Mouse (Mus musculus) c-Kit-positive CD71-positive TER-119-negative erythroid progenitor cells, embryonic 14.5 days (primary cell): ENCODE results near the gene Gm45140.
"Not testable (repeated sequence)": the region's sequence is repeated elsewhere in the genome, so short reads cannot be mapped to it uniquely, and the experiment has no call there.

Source experiments
- DNase-seq: peaks from one replicate; pipeline ENCODE4 v3.0.0-alpha.2; 2013; ENCODE audit warnings: low read depth

Gene Gm45140

DNA sequence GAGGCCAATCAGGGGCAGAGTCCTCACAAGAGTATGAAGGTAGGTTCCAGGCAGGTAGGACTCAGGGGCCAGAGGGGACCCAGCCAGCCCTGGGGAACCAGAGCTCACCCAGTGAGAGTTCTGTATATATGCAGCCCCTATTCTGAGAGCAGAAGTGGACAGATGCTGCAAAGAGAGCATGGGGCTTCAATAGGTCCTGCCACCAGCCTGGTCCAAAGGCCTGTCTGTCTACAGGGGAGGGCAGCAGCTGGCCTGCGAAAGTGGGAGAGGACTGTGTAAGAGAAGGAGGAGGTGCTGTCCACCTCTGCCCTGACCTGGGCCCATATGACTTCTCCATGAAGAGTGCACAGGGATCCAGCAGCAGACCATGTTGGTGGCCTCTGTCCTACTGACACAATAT lies 58.9 kb downstream of the Gm45140 start:
- DNase-seq, result no peak

DNA sequence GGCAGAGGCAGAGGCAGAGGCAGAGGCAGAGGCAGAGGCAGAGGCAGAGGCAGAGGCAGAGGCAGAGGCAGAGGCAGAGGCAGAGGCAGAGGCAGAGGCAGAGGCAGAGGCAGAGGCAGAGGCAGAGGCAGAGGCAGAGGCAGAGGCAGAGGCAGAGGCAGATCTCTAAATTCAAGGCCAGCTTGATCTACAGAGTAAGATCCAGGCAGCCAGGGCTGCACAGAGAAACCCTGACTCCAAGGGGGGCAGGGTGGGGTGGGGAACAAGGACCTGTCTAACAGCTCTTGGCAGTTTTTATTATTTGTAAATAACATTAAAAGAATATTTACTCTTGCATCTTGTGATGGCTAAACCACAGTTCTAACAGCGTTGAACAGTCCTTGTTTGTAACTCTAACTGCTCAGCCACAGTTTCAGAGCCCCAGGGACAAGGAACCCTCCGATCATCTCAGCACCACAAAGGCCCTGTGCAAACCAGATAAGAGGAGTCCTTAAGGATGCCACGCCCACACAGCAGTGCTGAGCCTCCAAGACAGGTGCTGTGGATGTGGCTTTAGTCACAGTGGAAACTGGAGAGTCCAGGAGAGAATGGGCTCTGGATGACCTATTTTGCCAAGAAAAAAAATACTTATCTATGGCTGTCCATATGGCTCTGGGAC lies 59.9 kb downstream of the Gm45140 start:
- DNase-seq, result peak; percentile 94

DNA sequence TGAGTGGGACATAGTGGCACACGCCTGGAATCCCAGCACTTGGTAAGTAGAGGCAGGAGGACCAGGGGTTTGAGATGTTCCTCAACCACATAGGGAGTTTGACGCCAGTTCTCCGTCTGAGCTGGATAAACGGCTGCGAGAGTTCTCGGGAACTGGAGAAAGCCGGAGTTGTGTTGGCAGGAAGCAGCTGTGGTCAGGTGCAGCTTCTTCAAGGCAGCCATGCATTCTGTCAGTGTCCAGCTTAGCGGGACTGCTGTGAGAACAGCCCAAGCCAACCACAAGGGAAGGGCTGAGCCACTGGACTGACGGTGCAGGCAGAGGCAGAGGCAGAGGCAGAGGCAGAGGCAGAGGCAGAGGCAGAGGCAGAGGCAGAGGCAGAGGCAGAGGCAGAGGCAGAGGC lies 60.7 kb downstream of the Gm45140 start:
- DNase-seq, result no peak

DNA sequence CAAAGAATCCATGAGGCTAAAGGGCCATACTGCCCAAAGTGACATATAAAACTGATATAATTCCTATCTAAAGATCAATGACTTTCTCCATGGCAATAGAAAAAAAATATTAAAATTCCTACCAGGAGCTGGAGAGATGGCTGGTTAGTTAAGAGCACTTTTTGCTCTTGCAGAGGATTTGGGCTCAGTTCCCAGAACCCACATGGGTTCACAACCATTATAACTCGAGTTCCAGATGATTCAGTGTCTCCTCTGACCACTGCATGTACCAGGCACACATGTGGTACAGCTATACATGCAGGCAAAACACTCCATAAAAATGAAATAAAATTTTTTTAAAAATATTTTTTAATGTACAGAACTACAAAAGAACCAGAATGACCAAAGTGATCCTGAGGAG lies 61.1 kb downstream of the Gm45140 start:
- no peak for DNase-seq

DNA sequence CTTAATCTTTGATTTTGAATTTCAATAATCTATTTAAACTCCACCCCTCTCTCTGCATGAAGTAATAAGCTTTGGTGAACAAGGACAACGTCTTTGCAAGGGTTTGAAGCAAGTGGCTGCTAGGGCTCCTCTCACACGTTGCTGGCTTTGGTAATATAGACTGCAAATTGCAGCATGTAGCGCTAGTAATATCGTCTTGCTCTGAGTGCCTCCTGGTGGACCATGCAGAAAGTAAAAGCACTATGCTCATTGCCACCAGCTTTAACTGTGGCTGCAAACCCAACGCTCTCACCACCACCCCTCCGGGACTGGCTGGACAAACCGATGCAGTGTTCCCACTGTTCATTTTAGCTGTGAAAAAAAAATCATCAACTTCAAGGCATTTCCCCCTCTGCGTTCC lies 65.0 kb downstream of the Gm45140 start:
- no peak for DNase-seq

DNA sequence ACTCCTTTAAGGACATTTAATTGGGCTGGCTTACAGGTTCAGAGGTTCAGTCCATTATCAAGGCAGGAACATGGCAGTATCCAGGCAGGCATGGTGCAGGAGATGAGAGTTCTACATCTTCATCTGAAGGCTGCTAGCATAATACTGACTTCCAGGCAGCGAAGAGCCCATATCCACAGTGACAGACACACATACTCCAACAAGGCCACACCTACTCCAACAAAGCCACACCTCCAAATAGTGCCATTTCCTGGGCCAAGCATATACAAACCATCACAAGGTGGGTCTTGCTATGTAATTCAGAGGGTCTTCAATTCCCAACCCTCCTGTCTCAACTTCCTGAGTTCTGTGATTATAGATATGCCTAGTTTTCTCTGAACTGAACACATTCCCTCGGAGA lies 71.3 kb downstream of the Gm45140 start:
- DNase-seq, result not testable (repeated sequence)

DNA sequence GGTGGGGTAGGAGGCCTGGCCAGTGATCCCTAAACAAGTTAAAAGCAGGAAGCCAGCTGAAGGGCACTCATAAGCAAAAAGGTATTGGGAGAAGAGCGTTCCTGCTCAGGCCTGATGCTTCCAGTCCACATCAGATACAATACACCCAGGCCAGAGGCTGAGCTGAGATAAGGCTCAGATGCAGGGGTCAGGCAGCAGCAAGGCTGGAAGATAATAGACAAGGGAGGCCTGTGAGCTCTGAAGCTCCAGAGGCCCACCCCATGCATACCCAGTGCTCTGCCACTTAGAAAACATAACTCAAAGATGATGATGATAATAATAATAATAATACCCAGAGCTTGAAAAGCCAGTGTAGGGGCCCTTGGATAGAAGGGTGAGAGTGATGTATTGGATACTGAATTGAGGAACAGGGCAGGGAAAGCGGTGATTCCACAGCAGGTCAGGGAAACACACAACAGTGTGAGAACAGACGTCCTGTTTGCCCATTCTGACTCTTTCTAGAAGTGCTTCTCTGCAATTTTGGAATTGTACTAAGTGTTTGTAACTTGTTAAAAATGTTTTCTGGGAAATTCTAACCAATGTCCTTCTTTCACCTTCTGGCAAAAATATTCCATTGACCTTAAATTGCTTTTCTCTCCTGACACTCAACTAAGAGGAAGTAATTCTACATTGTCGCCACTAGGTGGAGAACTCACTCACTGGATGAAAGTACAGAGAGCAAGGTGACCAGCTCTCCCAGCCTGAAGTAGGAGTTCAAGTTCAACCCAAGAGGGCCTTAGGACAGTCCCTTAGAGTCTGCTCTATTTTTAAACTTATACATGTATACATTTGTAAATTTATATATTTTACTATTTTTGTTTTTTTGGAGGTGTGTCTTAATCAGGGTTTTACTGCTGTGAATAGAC lies 72.0 kb downstream of the Gm45140 start:
- peak; percentile 58 for DNase-seq

DNA sequence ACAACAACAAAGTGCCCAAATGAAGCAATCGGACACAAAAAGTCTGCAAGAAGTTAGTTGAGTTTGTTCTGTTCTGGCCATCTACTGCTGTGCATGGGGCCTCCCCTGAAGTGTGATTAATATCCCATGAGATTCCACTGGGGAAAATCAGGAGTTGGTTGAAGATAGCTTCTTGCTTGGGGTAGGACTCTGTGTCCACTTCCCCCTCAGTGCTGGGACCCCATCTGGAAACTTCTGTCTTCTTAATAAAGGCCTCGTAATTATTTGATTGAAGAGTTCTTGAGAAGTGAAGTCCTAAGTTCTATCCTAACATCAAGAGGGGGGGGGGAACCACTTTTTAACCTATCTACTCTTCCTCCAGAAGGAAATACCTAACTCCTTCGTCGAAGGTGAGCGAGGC lies 73.4 kb downstream of the Gm45140 start:
- DNase-seq, result no peak

DNA sequence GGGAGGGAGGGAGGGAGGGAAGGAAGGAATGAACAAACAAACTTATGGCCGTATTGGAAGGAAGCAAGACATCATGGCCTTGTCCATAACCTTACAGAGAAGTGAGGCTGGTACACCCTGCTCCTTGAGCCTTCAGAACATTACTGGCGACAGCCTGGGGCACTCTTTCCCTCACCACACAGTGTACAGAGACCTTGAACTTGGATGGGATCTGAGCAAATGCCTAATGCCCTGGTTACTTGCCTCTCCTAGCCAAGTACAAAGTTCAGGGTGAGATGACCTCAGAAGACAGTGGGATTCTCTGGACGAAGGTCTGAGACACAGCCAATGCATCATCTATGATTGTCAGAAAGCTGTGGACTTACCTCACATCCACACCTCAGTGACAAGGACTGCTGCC lies 75.7 kb downstream of the Gm45140 start:
- no peak for DNase-seq

DNA sequence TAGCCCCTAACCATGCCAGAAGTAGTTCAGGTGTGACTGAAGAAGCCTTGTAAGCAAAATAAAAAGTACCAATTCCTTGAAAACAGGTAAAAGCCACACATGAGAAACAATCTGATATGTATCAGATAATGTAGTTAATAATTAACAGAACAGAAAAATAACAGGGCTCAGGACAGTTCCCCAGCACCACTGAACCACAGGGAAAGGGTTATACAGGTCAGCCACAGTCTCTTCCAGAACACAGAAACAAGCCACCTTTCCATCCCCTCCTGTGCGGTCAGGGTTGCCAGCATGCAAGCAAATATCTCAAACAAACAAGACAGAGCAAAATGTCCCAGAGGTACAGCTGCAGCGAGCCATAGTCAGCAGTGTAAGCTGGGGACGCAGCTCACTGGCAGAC lies 76.2 kb downstream of the Gm45140 start:
- no peak for DNase-seq

DNA sequence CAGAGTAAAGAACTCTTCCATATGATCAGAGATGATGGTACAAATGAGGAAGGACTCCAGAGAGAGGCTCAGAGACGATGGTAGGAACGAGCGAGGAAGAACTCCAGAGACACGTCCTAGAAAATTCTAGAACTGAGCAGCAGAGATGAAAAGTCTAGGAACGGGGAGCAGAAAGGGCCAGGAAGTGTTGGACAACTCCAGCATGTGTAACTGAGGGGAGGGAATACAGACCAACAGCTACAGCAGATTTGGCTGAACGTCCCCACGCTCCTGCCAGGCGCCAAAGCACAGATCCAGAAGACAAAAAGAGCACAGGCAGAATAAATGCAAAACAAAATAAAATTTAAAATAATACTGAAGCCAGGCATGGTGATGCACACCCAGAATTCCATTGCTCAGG lies 78.7 kb downstream of the Gm45140 start:
- no peak for DNase-seq

DNA sequence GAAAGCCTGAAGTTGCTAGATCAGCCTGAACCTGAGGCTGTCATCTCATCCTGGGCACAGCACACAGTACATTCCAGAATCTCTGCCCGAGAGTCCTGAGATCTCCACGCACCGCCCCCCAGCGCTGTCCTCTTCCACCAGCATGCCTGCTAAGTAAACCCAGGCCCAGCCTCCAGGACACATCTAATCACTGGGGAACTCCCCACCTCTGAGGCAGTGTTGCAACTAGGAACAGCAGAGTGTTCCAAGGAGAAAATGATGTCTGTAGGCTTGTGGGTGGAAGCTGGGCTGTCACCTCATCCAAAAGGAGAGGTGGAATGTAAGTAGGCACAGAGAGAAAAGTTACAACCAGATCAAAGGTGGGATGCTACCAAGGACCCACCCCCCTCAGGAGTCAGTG lies 80.4 kb downstream of the Gm45140 start:
- DNase-seq, result no peak

DNA sequence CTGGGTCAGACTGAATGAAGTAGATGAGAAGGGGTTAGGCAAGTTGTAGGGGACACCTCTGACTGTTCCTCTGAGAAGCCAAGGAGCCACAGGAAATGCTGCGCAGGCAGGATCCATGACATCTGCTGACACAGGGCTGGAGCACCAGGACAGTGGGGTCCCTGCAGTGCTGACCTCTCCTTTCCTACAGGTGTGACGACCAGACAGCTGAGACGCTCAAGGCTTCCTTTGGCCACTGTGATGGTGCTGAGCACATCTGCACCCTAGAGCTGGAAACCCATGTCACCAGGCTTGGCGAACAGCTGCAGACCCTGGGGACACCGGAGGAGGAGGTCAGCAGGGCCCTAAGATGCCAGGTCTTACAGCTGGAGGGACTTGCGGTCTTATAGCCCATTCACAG lies 84.0 kb downstream of the Gm45140 start:
- DNase-seq, result no peak

DNA sequence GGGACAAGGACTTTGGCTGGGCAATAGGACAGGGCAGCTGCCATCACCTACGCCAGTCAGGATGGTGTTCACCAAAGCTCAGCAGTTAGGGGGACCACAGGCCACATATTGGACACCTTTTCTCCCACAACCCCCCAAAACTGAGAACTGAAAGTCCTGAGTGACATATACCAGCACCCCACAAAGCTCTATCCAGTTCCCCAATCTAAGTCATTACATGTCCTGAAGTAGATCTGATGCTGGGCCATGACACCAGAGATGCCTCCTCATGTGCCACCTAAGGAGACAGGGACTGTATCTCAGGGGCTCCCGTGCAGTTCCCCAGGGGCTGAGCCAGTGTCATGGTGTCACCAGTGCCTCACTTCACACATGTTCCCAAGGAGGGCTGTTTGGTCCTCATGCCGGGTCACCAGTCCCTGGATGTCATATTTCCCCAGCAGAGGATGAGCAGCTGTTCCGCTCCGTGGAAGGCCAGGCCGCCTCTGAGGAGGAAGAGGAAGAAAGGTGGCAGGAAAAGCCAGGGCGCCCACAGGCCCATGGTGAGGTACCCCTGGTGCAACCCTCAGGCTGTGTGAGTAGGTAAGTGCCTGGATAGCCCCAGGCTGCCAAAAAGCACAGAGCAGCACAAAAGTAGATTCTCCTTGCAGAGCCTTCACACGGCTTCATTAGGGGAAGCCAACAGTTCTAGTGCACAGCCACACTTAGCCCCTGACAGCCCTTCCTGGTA lies 85.2 kb downstream of the Gm45140 start:
- no peak for DNase-seq

DNA sequence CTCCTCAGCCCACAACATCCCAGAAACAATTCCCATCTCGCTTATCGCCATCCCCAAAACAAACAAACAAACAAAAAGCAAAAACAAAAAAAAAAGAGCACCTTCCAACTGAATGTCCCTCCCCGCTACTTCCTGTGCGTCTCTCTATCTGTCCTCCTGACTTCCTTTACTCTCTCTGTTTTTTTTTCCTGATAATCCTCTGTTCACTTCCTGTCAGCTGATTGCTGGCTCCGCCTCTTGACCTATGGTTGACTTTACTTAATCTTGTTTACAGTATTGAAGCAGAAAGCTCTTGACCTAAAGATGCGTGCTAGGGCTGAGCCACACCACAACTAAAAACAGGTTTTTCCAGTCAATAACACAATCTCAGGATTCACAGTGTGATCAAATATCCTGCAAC lies 87.1 kb downstream of the Gm45140 start:
- DNase-seq, result no peak

DNA sequence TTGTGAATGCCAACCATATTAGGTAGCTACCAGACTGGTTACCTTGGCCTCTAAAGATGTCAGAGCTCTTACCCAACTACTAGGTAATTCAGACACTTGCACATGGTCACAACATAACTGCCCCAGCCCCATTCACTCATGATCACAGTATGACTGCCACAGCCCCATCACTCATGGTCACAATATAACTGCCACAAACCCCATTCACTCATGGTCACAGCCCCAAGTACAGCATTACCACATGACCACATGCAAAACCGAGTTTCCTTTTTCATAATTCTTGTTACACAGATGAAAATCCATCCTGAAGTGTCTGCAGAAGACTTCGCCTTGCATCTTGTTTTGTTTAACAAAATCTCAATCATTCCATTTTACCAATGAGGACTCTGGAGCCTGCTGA lies 87.5 kb downstream of the Gm45140 start:
- no peak for DNase-seq

DNA sequence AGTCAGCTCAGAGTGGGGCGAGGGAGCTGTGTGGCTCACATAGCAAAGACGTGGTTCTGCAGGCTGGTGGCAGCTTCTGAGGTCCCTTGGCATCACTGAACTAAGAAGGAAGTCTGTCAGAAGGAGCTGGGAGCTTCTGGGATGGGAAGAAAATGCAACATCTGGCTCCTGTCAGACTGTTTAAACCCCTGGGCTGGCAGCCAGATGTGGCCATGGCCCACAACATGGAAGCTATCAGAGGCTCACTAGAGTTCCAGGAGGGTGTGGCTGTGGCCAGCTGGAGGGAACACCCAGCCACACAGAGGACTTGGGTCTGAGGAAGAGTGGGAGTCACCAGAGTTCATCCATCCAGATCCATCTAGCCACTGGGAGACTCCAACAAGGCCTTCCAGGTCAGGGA lies 88.7 kb downstream of the Gm45140 start:
- no peak for DNase-seq

DNA sequence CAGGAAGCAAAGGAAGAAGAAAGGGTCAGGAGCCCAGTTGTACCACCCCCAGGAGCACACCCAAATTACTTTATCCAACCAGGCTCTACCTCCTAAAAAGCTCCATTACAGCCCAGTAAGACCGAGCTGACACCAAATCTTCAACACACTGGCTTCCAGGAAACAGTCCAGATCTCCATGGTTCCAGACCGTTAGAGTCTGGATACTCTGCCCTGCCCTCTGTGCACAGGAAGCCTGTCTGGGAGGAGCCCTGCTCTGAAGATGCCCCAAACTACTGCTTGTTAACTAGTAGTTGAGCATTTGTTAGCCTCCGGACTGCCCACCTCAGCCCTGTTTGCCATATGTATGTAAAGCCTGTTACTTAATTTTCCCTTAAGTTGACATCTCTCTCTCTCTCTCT lies 89.5 kb downstream of the Gm45140 start:
- DNase-seq, result no peak

DNA sequence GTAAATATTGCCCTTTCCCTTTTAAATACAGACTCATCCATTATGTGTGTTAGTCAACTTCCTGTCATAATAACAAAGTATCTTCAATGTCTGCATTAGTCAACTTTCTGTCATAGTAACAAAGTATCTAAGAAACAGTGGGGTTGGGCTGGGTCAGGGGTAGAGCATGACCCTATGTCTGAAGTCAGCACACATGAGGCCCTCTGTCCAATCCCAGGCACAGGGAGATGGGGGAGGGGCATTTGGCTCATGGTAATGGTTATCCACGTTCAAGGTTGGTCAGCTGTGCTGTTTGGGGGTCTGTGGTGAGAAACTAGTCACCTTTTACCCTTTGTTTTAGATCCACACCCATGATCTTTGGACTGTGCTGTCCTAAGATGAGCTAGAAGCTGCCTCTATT lies 90.3 kb downstream of the Gm45140 start:
- DNase-seq, result no peak

DNA sequence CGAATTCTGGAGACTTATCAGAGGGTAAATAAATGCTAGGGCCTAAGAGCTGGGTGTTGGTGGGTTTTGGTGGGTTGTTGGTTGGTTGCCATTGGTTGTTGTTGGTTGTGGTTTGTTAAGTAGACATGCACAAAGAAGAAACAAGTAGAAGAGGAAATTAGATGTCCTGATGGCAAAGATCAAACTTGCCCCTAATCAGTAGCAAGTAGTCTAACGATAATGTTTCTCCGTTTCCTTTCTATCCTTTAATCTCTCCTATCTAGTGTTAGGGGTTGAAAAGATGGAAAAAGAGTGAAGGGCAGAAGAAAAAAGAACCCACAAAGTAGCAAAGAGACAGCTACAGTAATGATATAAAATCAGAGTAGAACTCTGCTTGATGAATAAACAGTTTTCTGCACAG lies 91.0 kb downstream of the Gm45140 start:
- no peak for DNase-seq

DNA sequence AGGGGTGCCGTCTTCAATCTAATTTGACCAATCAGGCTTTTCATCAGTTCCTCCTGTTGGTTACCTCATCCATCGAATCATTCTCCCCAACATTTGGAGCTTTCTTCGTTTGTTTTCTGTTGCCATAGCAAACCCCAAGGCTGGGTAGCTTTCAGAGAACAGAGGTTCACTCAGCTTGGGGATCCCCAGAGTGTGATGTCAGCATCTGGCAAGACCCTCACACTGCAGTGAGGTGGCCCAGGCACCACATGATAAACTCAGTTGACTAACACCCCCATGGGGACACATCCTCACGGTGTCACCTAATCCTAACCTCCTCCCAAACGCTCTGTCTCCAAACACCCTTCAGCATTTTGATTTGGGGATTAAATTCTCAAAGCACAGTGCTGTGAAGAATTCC lies 92.3 kb downstream of the Gm45140 start:
- DNase-seq, result no peak

DNA sequence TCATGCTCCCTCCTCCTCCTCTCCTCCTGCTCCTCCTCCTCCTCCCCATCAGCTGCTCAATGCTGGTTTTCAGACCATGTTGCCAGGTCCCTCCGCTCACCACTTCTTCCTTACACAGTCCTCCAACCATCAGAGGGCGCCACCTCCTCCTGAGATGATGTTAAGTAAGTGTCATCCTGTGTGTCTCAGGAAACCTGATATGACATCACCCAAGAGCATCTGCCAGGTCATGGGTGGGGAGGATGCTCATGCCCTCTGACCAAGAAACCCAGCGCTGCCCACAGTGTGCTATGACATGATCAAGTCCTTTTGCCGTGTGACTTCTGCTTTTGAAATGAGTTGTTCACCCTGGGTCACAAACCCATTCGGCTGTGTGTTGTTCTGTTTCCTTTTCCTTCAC lies 92.8 kb downstream of the Gm45140 start:
- no peak for DNase-seq

DNA sequence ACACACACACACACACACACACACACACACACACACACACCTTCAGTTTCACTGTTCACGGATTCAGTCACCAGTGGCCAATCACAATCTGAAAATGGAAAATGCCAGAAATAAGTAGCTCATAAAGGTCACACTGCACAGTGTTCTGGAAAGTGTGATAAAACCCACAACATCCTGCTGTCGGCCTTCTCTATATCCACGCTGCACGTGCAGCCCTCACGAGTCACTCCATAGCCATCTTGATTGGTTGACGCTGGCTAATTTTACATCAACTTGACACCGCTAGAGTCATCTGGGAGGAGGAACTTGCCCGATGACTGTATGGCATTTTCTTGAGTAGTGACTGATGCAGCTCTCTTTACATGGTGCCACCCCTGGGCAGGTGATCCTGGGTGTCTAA lies 93.6 kb downstream of the Gm45140 start:
- no peak for DNase-seq
